Mouse (Mus musculus) limb, embryonic 11.5 days (tissue): ENCODE measurements at regions not wholly inside any gene's neighbourhood (a gene's known extent, or its start where the extent isn't known, plus 50 kb on each side); places are given as distances from the start of the nearest gene placed in this dataset.
A peak's percentile ranks its signal among the peaks of the same experiment; 100 is the strongest.

Source experiments
- ATAC-seq: fragments of 200-750 bp; cut with Nextera tagmentation; 2 replicates; pipeline ENCODE4 v1.8.0; 2017; ENCODE audit warnings: low read depth; ENCODE audit not compliant: insufficient number of reproducible peaks, low FRiP score, low TSS enrichment
- DNase-seq: peaks from one replicate; pipeline ENCODE4 v3.0.0-alpha.2; 2015; ENCODE audit warnings: low spot score
- H3K27ac ChIP-seq: fragments of 300-500 bp; sonication (generic); replicated peaks from 2 replicates; pipeline ENCODE4 v1.5.1; 2014; ENCODE audit warnings: low read depth, mild to moderate bottlenecking, low read length
- H3K27me3 ChIP-seq: fragments of 300-500 bp; sonication (generic); 2 replicates; pipeline ENCODE4 v1.6.1; 2014; ENCODE audit warnings: mild to moderate bottlenecking, low read length, mixed read lengths; ENCODE audit not compliant: control insufficient read depth, insufficient read depth
- H3K36me3 ChIP-seq: fragments of 300-500 bp; sonication (generic); 2 replicates; pipeline ENCODE4 v1.6.1; 2014; ENCODE audit warnings: mild to moderate bottlenecking, low read length, moderate library complexity, mixed read lengths; ENCODE audit not compliant: control insufficient read depth, insufficient read depth
- H3K4me1 ChIP-seq: fragments of 300-500 bp; sonication (generic); 2 replicates; pipeline ENCODE4 v1.6.1; 2014; ENCODE audit warnings: low read length, mixed read lengths; ENCODE audit not compliant: control insufficient read depth, insufficient read depth
- H3K4me2 ChIP-seq: fragments of 300-500 bp; sonication (generic); 2 replicates; pipeline ENCODE4 v1.6.1; 2014; ENCODE audit warnings: low read depth, mild to moderate bottlenecking, moderate library complexity; ENCODE audit not compliant: severe bottlenecking
- H3K4me3 ChIP-seq: fragments of 300-500 bp; sonication (generic); 2 replicates; pipeline ENCODE4 v1.5.1; 2014; ENCODE audit warnings: low read depth, low read length
- H3K9ac ChIP-seq: fragments of 300-500 bp; sonication (generic); 2 replicates; pipeline ENCODE4 v1.6.1; 2014; ENCODE audit warnings: mild to moderate bottlenecking, low read length
- H3K9me3 ChIP-seq: fragments of 300-500 bp; sonication (generic); 2 replicates; pipeline ENCODE4 v1.6.1; 2016; ENCODE audit warnings: low read length; ENCODE audit not compliant: control insufficient read depth
- WGBS: fragments of 180-500 bp; shearing (Covaris S2); extraction: QIAGEN DNeasy Blood & Tissue Kit; methylation state at CpG from one replicate; pipeline ENCODE4 v1.1.7; 2014; 5-methylcytosine and 5-hydroxymethylcytosine counted together

GRCm38 (mm10) chr13:16100253-16100652 lies 88.6 kb downstream of the Inhba start:
- Histone ChIP-seq H3K27me3 (no peaks in the 10 kb centered on the region), H3K4me1 (no peaks in the 10 kb centered on the region), H3K27ac (no peak overlapping the region), H3K9ac (no peak overlapping the region), H3K4me3 (no peak overlapping the region), H3K36me3 (no peaks in the 10 kb centered on the region), H3K9me3 (peaks cover 9% of the 10 kb centered on the region; the same call in 1 of the 2 replicates), H3K4me2 (no peak overlapping the region)
- no peak for DNase-seq
- 0 out of 2 replicates have a peak, but pooled peaks have one; percentile 26 for ATAC-seq
- WGBS: 84% methylated on average over 13 of the region's 15 CpGs

- Histone ChIP-seq H3K27me3 (no peaks in the 10 kb centered on the region), H3K27ac (no peak overlapping the region), H3K4me2 (no peak overlapping the region), H3K4me3 (no peak overlapping the region), H3K9me3 (no peaks in the 10 kb centered on the region), H3K9ac (no peak overlapping the region), H3K4me1 (no peaks in the 10 kb centered on the region), H3K36me3 (no peaks in the 10 kb centered on the region)
- ATAC-seq: no peak
- DNase-seq: no peak
- WGBS: 45% methylated on average over 2 of the region's 2 CpGs
Measured at GRCm38 (mm10) chr13:16114837-16115236, 103.2 kb downstream of the Inhba start.

- no peaks in the 10 kb centered on the region for H3K27me3 ChIP-seq
- H3K9ac ChIP-seq: no peak overlapping the region
- ATAC-seq (no peak), DNase-seq (no peak)
- H3K9me3 ChIP-seq: no peaks in the 10 kb centered on the region
- H3K36me3 ChIP-seq: no peaks in the 10 kb centered on the region
- no peaks in the 10 kb centered on the region for H3K4me1 ChIP-seq
- no peak overlapping the region for H3K4me2 ChIP-seq
- no peak overlapping the region for H3K27ac ChIP-seq
- H3K4me3 ChIP-seq: no peak overlapping the region
Measured at GRCm38 (mm10) chr13:16146686-16147085, 135.0 kb downstream of the Inhba start.

DNA sequence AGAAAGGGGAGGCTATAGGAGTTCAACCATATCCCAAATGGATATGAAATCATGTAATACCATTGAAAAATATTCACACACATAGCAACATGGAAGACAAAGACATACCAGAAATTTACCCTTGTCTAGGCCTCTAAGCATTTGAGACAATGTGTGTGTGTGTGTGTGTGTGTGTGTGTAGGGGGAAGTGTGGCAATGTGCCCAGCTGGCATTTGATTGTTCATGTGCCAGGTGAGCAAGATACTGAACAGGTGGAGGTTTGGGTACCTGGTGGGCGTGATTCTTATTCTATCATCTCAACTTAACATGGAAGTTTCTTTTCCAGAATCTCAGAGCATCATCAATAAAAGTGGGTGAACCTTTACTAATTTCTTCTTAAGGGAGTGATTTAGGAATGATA lies 143.3 kb downstream of the Inhba start:
- WGBS: 92% methylated on average over 1 of the region's 1 CpGs

DNA sequence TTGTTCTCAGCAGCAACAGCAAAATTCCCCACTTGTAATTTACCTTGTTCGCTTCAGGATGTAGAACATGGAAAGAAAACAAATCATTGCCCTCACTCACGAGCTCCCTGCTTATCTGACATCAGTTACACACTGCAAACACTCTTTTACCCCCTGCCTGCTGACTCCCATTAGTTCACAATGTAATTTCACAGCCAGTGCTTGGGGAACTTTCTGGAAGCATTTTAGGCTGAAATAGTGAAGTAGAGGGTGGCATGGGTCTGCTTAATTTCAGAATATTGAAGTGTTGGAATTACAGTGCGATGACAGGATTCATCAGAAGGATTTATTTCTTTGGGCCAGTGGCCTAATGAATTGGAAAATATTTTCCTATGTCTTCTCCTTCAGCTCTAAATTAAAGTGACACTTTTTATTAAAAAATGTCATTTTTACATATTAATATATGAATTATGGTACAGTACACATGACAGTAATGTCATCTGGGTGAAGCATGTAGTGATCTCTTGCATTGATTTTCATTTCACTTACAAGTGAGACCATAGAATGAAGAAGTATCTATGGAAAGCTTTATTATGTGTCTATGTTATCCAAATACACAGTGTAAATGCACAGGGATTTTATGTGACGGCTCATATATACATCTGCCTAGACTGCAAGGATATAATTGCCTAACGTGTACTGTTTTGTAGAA lies 153.7 kb downstream of the Inhba start:
- Histone ChIP-seq H3K9me3 (no peaks in the 10 kb centered on the region), H3K27ac (no peak overlapping the region), H3K4me1 (no peaks in the 10 kb centered on the region), H3K9ac (no peak overlapping the region), H3K36me3 (no peaks in the 10 kb centered on the region), H3K4me2 (no peak overlapping the region), H3K4me3 (no peak overlapping the region), H3K27me3 (no peaks in the 10 kb centered on the region)
- ATAC-seq (peak; percentile 31; the same call in 1 of the 2 replicates), DNase-seq (no peak)
- 68% methylated on average over 5 of the region's 5 CpGs for WGBS

More for the DNA sequence above, 143.3 kb downstream of the Inhba start:
- no peak overlapping the region for H3K4me2 ChIP-seq
- ATAC-seq (no peak), DNase-seq (no peak)
- no peaks in the 10 kb centered on the region for H3K9me3 ChIP-seq
- no peaks in the 10 kb centered on the region for H3K4me1 ChIP-seq
- H3K9ac ChIP-seq: no peak overlapping the region
- H3K4me3 ChIP-seq: no peak overlapping the region
- no peaks in the 10 kb centered on the region for H3K36me3 ChIP-seq
- no peaks in the 10 kb centered on the region for H3K27me3 ChIP-seq
- no peak overlapping the region for H3K27ac ChIP-seq

DNA sequence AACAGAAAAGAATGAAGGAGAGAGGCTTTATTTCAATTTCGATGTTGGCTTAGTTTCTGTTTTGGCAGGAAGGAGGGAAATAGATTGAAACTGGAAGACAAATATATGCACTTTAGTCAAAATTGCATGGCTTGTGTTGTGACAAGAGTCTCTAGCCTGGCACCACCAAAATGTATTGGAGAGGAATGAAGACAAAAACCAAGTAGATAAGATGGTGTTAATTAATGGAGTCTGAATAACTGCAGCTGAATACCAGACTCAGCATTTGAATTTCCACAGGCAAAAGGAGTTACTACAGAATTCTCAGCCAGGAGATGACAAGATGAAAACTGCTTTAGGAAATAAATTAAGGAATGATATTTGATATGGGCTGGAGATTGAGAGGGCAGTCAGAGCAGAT lies 185.0 kb downstream of the Inhba start:
- Histone ChIP-seq H3K9ac (no peak overlapping the region), H3K4me1 (no peaks in the 10 kb centered on the region), H3K27ac (no peak overlapping the region), H3K36me3 (no peaks in the 10 kb centered on the region), H3K4me2 (no peak overlapping the region), H3K27me3 (no peaks in the 10 kb centered on the region), H3K4me3 (no peak overlapping the region), H3K9me3 (no peaks in the 10 kb centered on the region)
- WGBS: 93% methylated on average over 1 of the region's 1 CpGs
- DNase-seq: no peak
- no peak for ATAC-seq

DNA sequence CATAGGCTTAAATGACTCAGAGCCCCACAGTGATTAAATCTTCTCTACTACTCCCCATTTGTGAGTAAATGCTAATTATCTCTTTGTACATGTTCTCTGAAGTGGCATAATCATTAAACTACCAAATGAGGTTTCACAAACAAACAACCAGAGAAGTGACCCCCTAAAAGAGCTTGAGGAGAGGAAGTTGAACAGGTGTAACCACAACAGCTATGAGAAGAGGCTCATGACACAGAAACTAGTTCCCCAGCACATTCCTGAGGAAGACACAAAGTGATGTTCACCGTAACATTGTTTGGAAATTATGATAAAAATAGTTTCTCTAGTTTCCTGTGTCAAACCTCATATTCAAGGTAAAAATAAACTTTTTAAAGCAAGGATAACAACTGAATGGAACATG lies 188.4 kb downstream of the Inhba start:
- H3K4me1 ChIP-seq: no peaks in the 10 kb centered on the region
- no peak overlapping the region for H3K9ac ChIP-seq
- no peak for ATAC-seq
- DNase-seq: no peak
- no peaks in the 10 kb centered on the region for H3K9me3 ChIP-seq
- H3K4me2 ChIP-seq: no peak overlapping the region
- no peak overlapping the region for H3K27ac ChIP-seq
- H3K4me3 ChIP-seq: no peak overlapping the region
- H3K27me3 ChIP-seq: no peaks in the 10 kb centered on the region
- no peaks in the 10 kb centered on the region for H3K36me3 ChIP-seq
- 89% methylated on average over 1 of the region's 1 CpGs for WGBS

DNA sequence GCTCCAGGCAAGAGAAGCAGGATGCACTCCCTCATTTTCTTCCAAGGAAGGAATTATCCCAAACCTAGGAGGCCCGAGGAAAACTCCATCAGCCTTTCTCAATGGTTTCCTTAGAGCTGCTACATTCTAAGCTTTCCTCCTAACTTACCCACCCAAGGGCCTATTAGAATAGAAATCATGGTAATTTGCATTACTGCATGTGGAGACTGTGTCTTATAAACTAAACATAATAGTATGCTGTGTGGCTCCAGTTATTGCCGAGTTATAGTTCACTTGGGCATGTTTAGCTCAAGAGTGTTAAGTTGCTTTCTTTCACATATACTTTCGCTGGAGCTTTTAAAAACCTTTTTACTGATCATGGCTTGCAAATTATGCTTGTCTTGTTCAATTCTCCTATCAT lies 191.5 kb downstream of the Inhba start:
- Histone ChIP-seq H3K27me3 (no peaks in the 10 kb centered on the region), H3K36me3 (no peaks in the 10 kb centered on the region), H3K9ac (no peak overlapping the region), H3K4me1 (no peaks in the 10 kb centered on the region), H3K4me2 (no peak overlapping the region), H3K4me3 (no peak overlapping the region), H3K9me3 (no peaks in the 10 kb centered on the region), H3K27ac (no peak overlapping the region)
- WGBS: 64% methylated on average over 3 of the region's 3 CpGs
- DNase-seq (no peak), ATAC-seq (no peak)

DNA sequence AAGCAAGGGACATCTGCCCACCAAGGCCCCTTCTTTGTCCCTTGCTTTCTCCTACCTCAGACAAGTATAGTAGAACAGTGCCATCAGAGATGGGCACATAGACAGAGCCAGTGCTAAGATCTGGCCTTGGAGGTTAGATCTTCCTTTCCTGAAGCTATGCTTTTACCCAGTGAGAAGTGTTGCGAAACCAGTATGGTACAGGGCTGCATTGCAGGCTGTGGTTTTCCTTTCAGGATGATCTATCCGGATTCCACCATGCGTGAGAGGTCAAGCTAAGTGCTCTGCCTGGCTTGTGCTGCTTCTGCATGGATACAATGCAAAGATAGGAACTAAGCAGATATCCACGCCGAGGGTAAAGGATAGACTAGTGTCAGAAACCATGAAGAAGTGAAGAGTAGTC lies 192.4 kb downstream of the Inhba start:
- no peaks in the 10 kb centered on the region for H3K27me3 ChIP-seq
- no peaks in the 10 kb centered on the region for H3K36me3 ChIP-seq
- H3K4me3 ChIP-seq: no peak overlapping the region
- no peak for DNase-seq
- no peak for ATAC-seq
- 89% methylated on average over 5 of the region's 5 CpGs for WGBS
- H3K27ac ChIP-seq: no peak overlapping the region
- no peak overlapping the region for H3K4me2 ChIP-seq
- no peak overlapping the region for H3K9ac ChIP-seq
- no peaks in the 10 kb centered on the region for H3K4me1 ChIP-seq
- H3K9me3 ChIP-seq: no peaks in the 10 kb centered on the region
